Mouse (Mus musculus) 416B (cell line): ENCODE results near the gene Rxfp2.
A peak's percentile ranks its signal among the peaks of the same experiment; 100 is the strongest.

ENCODE experiments used
- DNase-seq: peaks from one replicate; pipeline ENCODE4 v3.0.0; 2011; ENCODE audit warnings: low read depth

Rxfp2 gene

DNA sequence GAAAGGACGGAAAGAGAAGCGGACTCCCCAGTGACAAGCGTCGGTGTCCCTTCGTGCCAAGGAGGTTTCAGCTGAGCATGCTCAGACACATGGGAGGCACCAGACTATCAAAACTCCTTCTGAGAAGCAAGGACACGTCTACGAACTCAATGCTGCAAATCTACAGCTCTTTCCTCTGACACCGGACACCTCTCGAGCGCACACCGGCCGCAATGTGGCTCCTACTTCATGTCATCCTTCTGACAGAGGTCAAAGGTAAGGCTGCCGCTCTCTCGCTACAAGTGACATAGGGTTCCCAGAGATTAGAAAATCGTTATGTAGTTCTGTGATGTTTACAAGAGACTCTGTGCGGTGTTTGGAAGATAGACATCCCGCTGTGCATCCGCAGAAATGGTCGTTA is at the start of gene Rxfp2:
Gene Rxfp2, plus strand, starts transcription at position 20 of the 400 bp plus-strand sequence.
- no peak for DNase-seq

DNA sequence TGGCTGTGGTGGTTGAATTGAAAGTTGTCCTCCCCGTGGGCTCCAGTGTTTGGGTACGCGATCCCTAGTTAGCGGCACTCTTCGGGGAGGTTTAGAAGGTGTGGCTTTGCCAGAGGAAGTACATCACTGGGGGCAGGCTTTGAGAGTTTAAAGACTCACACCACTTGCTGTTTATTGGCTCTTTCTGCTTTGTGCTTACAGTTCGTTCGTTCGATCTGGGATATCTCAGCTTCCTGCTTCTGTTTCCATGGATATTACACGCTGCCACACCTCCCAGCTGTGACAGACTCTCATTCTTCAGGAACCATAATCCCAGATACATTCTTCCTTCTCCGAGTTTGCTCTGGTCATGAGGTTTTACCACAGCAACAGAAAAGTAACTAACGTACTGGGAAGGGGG is 48.2 kb upstream of the Rxfp2 start:
- DNase-seq = no peak

DNA sequence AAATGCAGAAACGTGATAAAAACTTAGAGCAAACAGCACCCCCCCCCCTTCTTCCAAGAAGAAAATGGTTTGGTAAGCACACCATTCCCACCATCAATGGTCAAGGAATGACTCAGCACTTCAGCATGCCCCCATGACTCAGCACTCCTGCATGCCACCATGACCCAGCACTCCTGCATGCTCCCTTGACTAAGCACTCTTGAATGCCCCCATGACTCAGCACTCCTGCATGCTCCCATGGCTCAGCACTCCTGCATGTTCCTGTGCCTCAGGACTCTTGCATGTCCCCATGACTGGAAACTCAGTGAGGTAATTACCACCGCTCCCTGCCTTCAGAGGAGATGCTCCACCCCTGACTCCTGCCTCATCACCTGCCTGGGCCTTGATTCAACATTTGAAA is 41.4 kb upstream of the Rxfp2 start:
- DNase-seq = peak; percentile 36

DNA sequence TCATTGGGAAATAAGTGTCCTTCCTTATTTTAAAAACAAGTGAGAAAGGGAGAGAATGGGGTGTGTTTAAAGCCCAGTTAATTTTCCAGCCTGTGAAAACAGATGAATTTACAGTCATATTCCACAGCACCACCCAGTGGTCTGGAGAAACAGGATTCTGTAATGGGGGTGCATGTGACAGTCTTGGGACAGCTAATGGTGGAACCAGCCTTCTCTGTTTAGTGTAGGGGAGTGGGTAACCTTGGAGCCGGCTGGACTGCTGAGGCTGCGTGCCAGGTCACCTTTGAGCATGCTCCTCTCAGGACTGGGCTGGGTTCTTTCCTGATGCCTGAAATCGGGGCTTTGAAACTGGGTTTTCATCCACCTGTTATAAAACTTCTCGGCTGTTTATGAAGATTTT is 34.9 kb upstream of the Rxfp2 start:
- DNase-seq = no peak

DNA sequence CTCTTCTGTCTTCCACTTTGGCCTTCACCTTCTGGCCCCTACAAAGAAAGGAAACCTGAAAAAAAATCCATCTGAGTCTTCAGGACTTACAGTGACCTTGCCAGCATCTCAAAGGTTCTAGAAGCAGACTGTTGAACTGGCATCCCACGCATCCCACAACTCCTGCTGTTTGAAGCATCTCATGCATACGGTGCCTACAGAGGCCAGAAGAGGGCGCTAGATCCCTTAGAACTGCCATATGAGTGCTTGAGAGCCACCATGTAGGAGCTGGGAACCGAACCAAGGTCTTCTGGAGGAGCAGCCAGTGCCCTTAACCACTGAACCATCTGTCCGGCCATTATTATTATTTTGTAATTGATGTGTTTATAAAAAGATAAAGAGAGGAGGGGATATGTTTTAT is 23.9 kb upstream of the Rxfp2 start:
- no peak for DNase-seq

DNA sequence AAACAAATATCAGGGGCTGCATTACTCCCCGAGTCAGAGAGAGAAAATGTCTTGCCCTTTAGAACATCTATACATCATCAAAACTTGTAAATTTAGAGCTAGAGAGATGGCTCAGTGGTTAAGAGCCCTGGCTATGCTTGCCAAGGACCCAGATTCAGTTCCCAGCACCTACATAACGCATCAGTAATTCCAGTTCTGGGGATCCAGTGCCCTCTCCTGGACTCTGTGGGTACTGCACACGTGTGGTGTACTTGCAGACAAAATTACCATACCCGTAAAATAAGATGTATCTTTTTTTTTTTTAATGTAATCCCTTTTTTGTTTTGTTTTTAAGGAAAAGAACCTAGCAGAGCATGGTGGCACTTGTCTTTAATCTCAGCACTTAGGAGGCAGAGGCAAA is 21.9 kb upstream of the Rxfp2 start:
- DNase-seq = no peak

DNA sequence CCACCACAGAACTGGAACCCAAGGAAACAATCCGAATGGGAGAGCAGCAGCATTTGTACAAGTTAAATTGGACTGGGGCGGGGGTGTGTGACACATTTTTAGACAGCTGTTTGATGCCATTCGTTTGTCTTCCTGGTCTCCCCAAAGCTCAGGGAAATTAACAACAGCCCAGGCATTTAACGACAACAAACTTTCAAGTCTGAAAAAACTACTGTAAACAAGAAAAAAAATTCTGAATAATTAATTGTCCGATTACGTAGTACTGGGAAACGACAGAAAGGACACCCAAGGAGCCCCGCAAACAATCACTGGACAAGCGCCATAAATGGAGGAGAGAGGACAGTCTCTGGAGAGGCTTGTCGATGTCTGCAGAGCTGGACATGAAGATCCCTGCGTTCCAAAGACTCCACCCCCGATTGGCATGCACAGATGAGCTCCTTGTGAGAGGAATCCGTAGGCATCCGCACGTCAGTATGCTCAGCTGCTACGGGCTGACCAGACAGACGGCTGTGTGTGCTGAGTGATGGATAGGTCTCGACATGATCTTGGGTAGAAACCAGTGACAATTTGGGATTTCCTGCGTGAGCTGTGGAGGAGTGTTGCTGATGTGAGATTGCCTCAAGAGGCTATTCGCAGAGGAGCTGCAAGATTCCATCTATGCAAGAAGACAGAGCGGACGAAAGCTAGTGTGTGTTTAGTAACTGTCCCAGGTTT is 21.0 kb upstream of the Rxfp2 start:
- DNase-seq = no peak

DNA sequence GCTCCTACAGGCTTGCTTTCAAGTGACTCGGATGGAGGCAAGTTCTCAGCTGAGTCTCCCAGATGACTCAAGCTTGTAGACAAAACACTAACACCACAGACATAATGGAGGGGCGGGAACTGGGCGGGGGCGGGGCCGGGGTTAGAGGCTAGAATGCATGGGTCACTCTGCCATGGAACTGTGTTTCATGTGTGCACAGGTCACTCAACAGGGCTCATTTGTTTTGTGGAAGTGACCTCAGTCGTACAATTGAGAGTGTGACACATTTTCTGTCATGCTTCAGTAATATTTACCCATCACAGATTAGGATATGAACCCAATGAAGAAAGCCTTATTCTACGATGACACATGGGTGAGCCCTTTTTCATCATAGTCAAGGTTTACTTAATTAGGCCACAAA is 20.2 kb upstream of the Rxfp2 start:
- DNase-seq = no peak

DNA sequence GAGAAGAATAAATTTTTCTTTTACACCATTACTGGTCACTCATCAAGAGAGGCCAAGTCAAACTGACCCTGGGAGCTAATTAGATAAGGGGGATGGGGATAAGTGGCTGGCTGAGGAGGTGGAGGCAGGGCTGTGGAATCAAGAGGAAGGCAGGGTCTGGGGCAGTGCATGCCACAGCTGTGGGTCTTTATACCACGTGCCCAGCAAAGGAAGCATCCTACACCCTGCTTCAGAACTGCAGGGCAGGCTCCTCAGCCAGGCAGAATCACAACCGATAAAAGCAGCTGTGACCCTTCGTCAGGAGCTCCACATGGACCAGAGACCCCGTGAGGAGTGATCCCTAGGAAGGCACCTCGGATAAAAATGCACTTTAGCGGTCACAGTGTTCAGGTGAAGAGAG is 13.1 kb upstream of the Rxfp2 start:
- DNase-seq = no peak

DNA sequence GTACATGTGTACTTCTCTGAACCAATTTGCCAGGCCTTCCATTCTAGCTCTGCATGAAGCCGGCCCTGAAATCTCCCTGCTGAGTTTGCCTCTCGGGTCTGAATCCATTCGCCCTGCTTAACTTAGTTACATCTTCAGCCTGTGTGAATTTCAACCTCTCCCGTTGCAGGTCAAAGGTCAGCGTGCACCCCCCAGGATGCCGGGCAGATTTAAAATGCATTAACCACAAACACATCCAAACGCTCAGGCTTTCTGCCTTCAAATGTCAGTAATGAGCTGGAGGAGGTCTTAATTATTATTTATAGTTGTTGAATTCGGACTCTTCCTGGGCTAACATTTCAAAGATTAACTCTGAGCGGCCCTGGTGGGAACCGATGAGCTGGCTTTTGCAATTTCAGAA is 1.6 kb upstream of the Rxfp2 start:
- DNase-seq = no peak

DNA sequence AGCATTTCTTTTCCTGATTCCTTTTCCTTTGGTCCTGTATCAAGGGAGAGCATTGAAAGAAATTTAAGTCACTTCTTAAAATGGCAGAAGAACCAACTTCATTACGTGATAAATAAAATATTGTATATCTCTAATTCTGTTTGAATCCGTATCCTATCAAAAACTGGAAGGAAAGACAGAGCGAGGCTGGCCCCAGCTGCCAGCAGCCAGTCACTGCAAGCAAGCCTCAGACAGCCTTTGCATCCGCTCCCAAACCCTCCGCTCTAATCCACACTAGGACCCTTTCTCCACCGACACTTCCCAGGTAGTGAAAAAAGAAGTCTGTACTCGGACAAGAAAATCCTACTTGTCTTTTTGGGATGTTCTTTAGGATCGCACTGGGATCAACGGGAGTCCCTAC is 803 bp upstream of the Rxfp2 start:
- no peak for DNase-seq

DNA sequence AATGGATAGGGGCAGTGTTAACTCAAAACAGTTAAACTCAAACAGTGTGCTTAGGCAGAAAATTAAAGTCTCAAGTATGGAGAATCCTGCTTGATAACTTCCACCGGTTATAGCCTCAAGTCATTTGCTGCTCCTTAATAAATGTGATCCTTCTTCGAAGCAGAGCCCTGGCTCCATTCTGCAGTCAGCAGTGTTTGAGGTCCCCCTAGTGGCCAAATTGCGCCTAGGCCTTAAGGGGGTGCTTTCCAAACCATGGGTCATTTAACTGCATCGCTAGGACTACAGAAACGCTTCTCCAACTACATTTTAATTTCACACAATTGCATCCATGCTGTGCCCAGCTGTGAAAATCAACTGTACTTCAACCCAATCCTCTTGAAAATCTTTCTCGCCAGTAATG is 2.4 kb downstream of the Rxfp2 start:
- DNase-seq = peak; percentile 64

DNA sequence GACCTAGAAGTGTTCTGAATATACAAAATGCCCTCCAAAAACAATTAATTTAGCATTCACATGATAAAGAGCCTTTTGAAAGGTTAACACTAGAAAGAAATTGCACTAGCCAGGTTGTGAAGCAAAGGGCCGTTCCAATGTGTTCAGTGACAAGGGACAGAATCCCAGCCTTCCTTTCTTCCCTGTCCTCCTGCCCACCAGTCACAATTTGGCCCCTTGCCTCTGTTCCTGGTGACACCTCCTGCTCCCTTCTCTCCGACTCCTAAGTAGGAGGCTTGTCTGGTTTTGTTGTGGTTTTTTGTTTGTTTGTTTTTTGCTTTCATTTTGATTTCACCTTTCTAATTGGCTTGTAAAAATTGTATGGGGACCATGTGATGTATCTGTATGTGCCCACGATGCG is 3.3 kb downstream of the Rxfp2 start:
- no peak for DNase-seq

DNA sequence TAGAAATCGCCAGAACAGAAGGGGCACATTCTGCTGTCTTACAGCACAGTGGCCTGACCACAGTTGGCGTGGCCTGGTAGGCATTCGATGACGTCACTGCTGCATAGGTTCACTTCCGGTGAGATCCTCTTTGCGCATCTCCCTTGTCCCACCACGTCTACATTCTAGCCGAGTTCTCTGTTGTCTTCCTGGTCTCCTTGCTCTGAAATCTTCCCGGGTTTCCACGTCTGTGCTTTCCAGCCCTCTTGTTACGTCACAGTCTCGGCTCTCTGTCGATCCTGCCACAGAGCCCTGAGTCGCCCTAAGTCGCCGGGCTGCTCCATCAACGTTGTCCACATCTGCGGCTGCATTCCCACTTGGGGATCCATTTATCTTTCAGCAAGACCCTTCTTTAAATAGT is 4.1 kb downstream of the Rxfp2 start:
- DNase-seq = no peak

DNA sequence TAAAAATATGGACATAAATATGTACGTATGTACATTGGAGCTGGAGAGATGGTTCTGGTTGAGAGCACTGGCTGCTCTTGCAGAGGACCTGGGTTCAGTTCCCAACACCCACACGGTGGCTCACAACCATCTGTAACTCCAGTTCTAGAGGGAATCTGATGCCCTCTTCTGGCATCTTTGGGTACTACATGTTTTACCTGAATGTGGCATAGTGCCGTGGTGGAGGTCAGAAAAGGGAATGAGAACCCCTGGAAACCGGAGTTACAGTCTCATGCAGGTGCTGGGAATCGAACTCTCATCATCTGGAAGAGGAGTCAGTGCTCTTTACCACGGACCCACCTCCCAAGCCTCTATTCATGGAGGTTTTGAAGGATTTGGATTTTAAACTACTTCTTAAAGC is 5.0 kb downstream of the Rxfp2 start:
- DNase-seq = no peak

DNA sequence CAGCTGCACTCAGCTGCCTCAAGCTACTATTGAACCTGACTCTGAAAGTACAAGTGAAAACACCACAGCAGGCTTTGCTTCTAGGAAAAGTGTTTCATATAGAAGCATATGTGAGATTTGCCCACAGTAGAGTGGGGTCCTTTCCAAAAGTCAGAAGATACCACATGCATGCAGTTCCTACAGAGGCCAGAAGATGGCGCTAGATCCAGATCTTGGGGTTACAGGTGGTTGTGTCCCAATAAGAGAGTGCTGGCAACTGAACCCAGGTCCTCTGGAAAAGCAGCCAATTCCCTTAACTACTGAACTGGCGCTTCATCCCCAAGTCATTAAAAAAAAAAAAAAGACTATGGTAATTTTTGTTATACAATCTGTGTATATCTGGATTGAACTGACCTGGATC is 5.7 kb downstream of the Rxfp2 start:
- no peak for DNase-seq

DNA sequence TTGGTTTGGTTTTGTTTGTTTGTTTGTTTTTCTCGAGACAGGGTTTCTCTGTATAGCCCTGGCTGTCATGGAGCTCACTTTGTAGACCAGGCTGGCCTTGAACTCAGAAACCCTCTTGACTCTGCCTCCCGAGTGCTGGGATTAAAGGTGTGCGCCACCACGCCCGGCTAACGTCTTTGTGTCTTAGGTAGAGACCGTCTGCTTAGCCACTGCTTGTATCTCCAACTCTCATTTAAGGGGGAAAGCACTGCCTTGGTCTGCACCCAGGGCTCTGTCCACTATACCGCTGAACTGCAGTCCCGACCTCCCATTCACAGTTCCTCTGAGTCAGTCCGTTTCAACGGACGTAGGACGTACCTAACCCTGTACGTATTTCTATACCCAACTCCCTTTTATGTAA is 6.4 kb downstream of the Rxfp2 start:
- DNase-seq = no peak

DNA sequence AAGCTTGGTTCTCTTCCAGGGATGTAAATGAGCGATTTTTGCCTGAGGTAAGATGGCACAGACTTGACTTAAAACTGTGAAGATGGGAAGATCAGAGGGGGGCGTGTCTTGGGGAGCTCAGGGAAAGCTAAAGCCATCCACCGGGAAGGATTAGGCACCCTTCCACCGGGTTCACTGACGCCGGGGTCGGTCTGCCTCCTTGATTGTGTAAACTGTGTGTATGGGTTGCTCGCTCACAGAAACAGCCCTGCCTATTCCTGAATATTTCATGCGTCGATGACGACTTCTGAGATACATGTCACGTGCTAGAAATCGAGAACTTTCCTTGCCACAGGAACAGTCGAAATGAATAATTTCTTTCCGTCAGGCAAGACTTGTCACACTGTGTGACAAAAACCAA is 6.9 kb downstream of the Rxfp2 start:
- no peak for DNase-seq

DNA sequence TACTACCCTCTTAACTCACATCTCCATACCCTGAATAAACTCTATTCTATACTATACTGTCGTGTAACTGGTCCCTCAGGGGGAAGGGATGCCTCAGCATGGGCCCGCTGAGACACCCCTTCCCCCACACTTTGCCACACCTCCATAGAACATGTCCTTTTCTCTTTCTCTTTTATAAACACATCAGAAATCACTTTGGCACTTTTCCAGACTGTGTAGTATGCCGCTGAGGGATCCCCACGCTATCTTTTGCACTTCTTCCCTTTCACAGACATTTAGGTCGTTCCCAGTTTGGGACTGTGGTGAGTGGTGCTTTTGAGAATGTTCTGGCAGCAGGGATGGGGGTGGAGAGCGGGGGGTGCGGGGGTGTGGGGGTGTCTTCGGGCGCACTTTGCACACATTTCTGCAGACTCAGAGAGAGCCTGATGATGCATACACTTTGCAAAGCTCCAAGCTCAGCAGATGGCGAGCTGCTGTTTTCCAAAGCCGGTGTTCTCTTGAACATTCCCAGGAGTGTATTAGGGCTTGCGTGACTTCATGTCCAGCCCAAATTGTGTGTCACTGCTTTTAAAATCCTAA is 8.1 kb downstream of the Rxfp2 start:
- DNase-seq = no peak

DNA sequence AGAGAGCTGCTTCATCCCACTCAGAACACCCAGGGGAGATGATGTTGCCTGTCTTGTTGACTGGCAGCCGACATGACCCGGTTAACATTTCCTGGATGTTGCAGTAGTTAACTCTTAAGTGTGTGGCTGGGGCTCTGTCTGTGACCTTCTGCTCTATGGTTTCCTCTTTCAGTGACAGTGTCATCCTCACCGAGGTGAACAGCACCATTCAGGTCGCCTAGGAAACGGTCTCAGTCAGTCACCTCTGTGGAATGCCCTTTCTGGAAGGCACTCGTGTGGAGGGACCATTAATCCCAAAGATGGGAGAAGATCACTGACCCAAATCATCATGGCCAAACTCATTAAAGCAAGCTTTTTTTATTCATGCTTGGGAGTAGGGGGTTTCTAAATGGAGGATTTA is 12.7 kb downstream of the Rxfp2 start:
- no peak for DNase-seq

DNA sequence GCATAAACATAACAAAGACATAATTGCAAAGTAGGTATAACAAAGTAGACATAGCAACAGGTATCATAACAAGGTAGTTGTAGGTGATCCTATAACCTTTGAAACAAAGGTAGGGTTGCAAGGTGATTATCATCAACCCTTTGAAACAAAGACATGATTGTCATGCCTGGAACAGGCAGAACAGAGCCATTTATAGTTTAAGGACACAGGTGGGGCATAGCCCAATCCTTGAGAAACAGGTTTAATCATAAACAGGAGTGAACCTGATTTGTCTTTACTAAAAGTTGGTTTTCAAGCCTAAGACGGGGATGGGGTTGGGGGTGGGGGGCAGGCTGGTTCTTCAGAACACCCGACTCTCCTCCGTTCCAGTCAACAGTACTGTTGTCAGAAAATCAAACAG is 13.2 kb downstream of the Rxfp2 start:
- no peak for DNase-seq

DNA sequence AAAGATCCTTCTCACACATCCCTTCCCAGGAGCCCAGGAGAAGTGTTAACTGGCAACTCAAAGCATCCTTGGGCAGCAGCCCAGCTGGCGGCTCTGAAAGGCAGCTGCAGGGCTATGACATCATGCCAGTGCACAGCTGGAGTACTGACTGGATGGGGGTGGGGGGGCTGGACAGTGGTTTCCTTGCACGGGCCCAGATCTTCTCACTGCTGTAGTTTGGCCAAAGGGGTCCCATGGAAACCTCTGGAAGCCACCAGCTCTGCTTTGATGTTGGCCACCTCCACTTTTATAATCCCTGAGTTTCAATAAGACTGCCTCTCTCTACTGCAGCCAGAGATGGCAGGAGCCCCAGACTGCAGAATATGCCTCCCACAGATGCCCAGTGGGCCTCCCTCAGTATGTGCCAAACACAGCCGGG is 13.6 kb downstream of the Rxfp2 start:
- no peak for DNase-seq

DNA sequence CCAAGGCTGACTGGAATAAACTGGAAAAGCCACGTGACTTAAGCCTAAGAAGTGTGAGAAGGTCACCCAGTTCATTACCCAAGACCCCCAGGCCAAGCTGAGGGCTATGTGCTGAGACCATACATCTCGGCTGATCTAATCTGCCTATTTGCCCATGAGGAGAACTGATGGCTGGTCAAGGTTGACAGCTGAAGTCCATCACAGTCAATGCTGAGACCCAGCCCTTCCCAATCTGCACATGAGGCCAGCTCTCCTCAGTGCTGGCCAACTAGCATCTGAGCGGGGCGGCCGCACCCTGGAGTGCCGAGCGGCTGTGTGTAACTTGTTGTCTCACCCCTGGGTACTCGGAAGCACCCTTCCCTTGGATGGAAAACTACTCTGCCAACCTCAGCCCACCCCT is 17.8 kb downstream of the Rxfp2 start:
- DNase-seq = no peak

DNA sequence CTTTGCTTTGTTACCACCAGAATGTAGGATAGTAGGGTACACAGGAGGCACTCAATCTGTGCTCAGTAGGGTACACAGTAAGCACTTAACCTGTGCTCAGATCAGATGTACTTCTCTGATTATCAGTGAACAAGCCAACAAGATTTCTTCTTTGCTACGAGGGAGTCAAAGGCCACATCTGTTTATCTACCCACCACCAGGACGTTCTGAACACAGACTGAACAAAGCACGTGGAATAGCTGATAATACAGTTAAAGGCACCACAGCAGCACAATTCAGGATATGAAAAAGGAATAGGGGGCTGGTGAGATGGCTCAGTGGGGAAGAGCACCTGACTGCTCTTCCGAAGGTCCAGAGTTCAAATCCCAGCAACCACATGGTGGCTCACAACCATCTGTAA is 18.4 kb downstream of the Rxfp2 start:
- no peak for DNase-seq
